Mouse (Mus musculus): ENCODE measurements around the gene Cbx7.

DNA sequence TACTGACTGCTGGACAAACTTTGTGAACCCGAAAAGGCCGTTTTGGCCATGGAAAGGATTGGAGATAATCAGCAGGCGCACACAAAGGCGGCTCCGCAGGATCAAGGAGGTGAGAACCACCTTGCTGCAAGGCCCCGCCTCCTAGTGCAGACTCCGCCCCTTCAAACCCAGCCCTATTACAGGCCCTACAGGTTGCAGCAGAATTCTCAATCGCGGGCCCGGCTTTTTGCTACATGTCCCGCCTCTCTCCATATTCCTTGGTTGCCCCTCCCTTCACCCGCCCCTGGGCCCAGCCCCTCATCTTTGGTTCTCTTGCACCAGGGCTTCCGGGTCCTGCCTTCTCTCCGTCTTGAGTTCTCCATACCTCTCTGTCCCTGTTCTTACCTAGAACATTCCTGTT is 64.1 kb downstream of the Cbx7 start:
- TF ChIP-seq ZC3H11A (IDR thresholded peaks at IDR 0.05; ENCODE audit: borderline replicate concordance, low read depth, low read length) (no peak), HCFC1 (IDR thresholded peaks at IDR 0.05; ENCODE audit: borderline replicate concordance, insufficient read depth, low read length) (no peak), CHD2 (IDR thresholded peaks at IDR 0.05; ENCODE audit: low read depth, low read length) (no peak)
